Mouse (Mus musculus) erythroid progenitor cell, adult 5-6 weeks (primary cell): ENCODE data around the gene Tspan14. TPM values are rescaled to one million over a fixed set of nuclear protein-coding genes. Genes with fewer than 3 reads are reported as not detected.

Experiments
- ATAC-seq: replicated peaks from 2 replicates; pipeline ENCODE4 v1.8.0; 2016; ENCODE audit warnings: moderate number of reproducible peaks, mild to moderate bottlenecking, moderate TSS enrichment, inconsistent platforms; ENCODE audit not compliant: poor library complexity, low FRiP score, severe bottlenecking
- total RNA-seq, 2 experiments: library from RNA; stranded (forward) in 1 of 2; stranded (reverse) in 1 of 2; fragments of 150-400 nt in 1 of 2; fragments of 186-747, 209-891 nt in 1 of 2; gene quantifications; 2 replicates each; pipeline versions ENCODE4 v1.2.3 to v1.2.4; 2015 to 2017; ENCODE audit warnings: low replicate concordance in 2 of 2

The Tspan14 gene
- 8.8 and 13.3 TPM in 2 replicates for total RNA-seq (2015; ENCODE audit: low replicate concordance)
- 4.4 and 7.9 TPM in 2 replicates for total RNA-seq (2017; ENCODE audit: low replicate concordance)

- ATAC-seq = peak; percentile 5; the same call in 1 of the 2 replicates
Observed at GRCm38 (mm10) chr14:40966392-40966861, at the start of gene Tspan14. Gene Tspan14, minus strand, starts transcription at chr14:40966807.

GRCm38 (mm10) chr14:41014701-41015240, 48.2 kb upstream of the Tspan14 start:
- no peak for ATAC-seq

- peak; percentile 98 for ATAC-seq
Observed at GRCm38 (mm10) chr14:41013630-41014613, 47.3 kb upstream of the Tspan14 start, which contains the start of gene Fam213a. Gene Fam213a, minus strand, starts transcription at chr14:41013788.

GRCm38 (mm10) chr14:41013143-41013542, 46.5 kb upstream of the Tspan14 start:
- 0 out of 2 replicates have a peak, but pooled peaks have one; percentile 12 for ATAC-seq

GRCm38 (mm10) chr14:41011916-41012315, 45.3 kb upstream of the Tspan14 start:
- ATAC-seq = no peak

GRCm38 (mm10) chr14:41008138-41008537, 41.5 kb upstream of the Tspan14 start:
- peak; percentile 56 for ATAC-seq

- peak; percentile 77 for ATAC-seq
Observed at GRCm38 (mm10) chr14:41007641-41008040, 41.0 kb upstream of the Tspan14 start.

- ATAC-seq = peak; percentile 79
Observed at GRCm38 (mm10) chr14:41006899-41007298, 40.3 kb upstream of the Tspan14 start.

- no peak for ATAC-seq
Observed at GRCm38 (mm10) chr14:41006263-41006662, 39.7 kb upstream of the Tspan14 start.

- no peak for ATAC-seq
Observed at GRCm38 (mm10) chr14:41005716-41006115, 39.1 kb upstream of the Tspan14 start.

GRCm38 (mm10) chr14:41004201-41005141, 37.9 kb upstream of the Tspan14 start:
- ATAC-seq = no peak

GRCm38 (mm10) chr14:41001576-41001975, 35.0 kb upstream of the Tspan14 start:
- no peak for ATAC-seq

- no peak for ATAC-seq
Observed at GRCm38 (mm10) chr14:41000801-41001200, 34.2 kb upstream of the Tspan14 start.

- no peak for ATAC-seq
Observed at GRCm38 (mm10) chr14:40999904-41000645, 33.5 kb upstream of the Tspan14 start.

- ATAC-seq = no peak
Observed at GRCm38 (mm10) chr14:40996171-40996570, 29.6 kb upstream of the Tspan14 start.

- ATAC-seq = 0 out of 2 replicates have a peak, but pooled peaks have one; percentile 21
Observed at GRCm38 (mm10) chr14:40992464-40992863, 25.9 kb upstream of the Tspan14 start.

- 0 out of 2 replicates have a peak, but pooled peaks have one; percentile 29 for ATAC-seq
Observed at GRCm38 (mm10) chr14:40988780-40989179, 22.2 kb upstream of the Tspan14 start.

GRCm38 (mm10) chr14:40987184-40987583, 20.6 kb upstream of the Tspan14 start:
- ATAC-seq = no peak

- no peak for ATAC-seq
Observed at GRCm38 (mm10) chr14:40985635-40986034, 19.0 kb upstream of the Tspan14 start.
